Mouse (Mus musculus): Measurements from ENCODE around the gene Mcrip1. TPM values are rescaled to one million over a fixed set of nuclear protein-coding genes. Genes with fewer than 3 reads are reported as not detected.

The Mcrip1 gene
- polyA plus RNA-seq, 1 experiment from 2014 or later, result 191 TPM

GRCm38 (mm10) chr11:120577211-120578023 is 27.9 kb upstream of the Mcrip1 start:
- DNase-seq (ENCODE audit: low spot score) (no peak), ATAC-seq (replicated peaks; ENCODE audit: low FRiP score, low TSS enrichment, low read depth) (no peak)
- H3K9ac ChIP-seq (ENCODE audit: low read length), result no peak overlapping the region
- 0 out of 2 replicates have a peak overlapping the region, but pooled peaks have one; percentile 10 for H3K27ac ChIP-seq (ENCODE audit: low read depth)
- H3K4me1 ChIP-seq (replicated peaks; ENCODE audit: control insufficient read depth, insufficient read depth, low read length), result peaks cover 25% of the 10 kb centered on the region
- H3K36me3 ChIP-seq (ENCODE audit: control insufficient read depth, insufficient read depth, low read length), result peaks cover 35% of the 10 kb centered on the region
- no peak overlapping the region for H3K4me3 ChIP-seq (ENCODE audit: low read depth, low read length)
- 85% methylated on average over 7 of the region's 7 CpGs for WGBS
- no peak overlapping the region for H3K4me2 ChIP-seq (ENCODE audit: low read length)
- H3K9me3 ChIP-seq (ENCODE audit: control insufficient read depth, low read length), result no peaks in the 10 kb centered on the region
- H3K27me3 ChIP-seq (replicated peaks; ENCODE audit: control insufficient read depth, insufficient read depth, low read length), result no peaks in the 10 kb centered on the region

- no peak overlapping the region for H3K27ac ChIP-seq (ENCODE audit: low read depth)
- H3K4me3 ChIP-seq (ENCODE audit: low read depth, low read length), result no peak overlapping the region
- H3K36me3 ChIP-seq (ENCODE audit: control insufficient read depth, insufficient read depth, low read length), result peaks cover 36% of the 10 kb centered on the region
- ATAC-seq (replicated peaks; ENCODE audit: low FRiP score, low TSS enrichment, low read depth) (no peak), DNase-seq (ENCODE audit: low spot score) (no peak)
- WGBS, result 76% methylated on average over 3 of the region's 3 CpGs
- no peaks in the 10 kb centered on the region for H3K27me3 ChIP-seq (replicated peaks; ENCODE audit: control insufficient read depth, insufficient read depth, low read length)
- H3K4me2 ChIP-seq (ENCODE audit: low read length), result no peak overlapping the region
- no peak overlapping the region for H3K9ac ChIP-seq (ENCODE audit: low read length)
- H3K4me1 ChIP-seq (replicated peaks; ENCODE audit: control insufficient read depth, insufficient read depth, low read length), result peaks cover 22% of the 10 kb centered on the region
- no peaks in the 10 kb centered on the region for H3K9me3 ChIP-seq (ENCODE audit: control insufficient read depth, low read length)
Measured at GRCm38 (mm10) chr11:120576365-120576981, 26.9 kb upstream of the Mcrip1 start.

GRCm38 (mm10) chr11:120575940-120576339 is 26.4 kb upstream of the Mcrip1 start:
- Histone ChIP-seq H3K9me3 (ENCODE audit: control insufficient read depth, low read length) (no peaks in the 10 kb centered on the region), H3K27me3 (replicated peaks; ENCODE audit: control insufficient read depth, insufficient read depth, low read length) (no peaks in the 10 kb centered on the region), H3K4me1 (replicated peaks; ENCODE audit: control insufficient read depth, insufficient read depth, low read length) (peaks cover 27% of the 10 kb centered on the region), H3K9ac (ENCODE audit: low read length) (no peak overlapping the region), H3K4me3 (ENCODE audit: low read depth, low read length) (no peak overlapping the region), H3K36me3 (ENCODE audit: control insufficient read depth, insufficient read depth, low read length) (peaks cover 41% of the 10 kb centered on the region), H3K27ac (ENCODE audit: low read depth) (no peak overlapping the region), H3K4me2 (ENCODE audit: low read length) (no peak overlapping the region)
- ATAC-seq (replicated peaks; ENCODE audit: low FRiP score, low TSS enrichment, low read depth), result no peak
- no peak for DNase-seq (ENCODE audit: low spot score)

- H3K36me3 ChIP-seq (ENCODE audit: control insufficient read depth, insufficient read depth, low read length), result peaks cover 49% of the 10 kb centered on the region
- H3K4me2 ChIP-seq (ENCODE audit: low read length), result no peak overlapping the region
- H3K9ac ChIP-seq (ENCODE audit: low read length), result no peak overlapping the region
- H3K4me3 ChIP-seq (ENCODE audit: low read depth, low read length), result no peak overlapping the region
- H3K27ac ChIP-seq (ENCODE audit: low read depth), result no peak overlapping the region
- no peaks in the 10 kb centered on the region for H3K9me3 ChIP-seq (ENCODE audit: control insufficient read depth, low read length)
- 85% methylated on average over 2 of the region's 2 CpGs for WGBS
- ATAC-seq (replicated peaks; ENCODE audit: low FRiP score, low TSS enrichment, low read depth) (no peak), DNase-seq (ENCODE audit: low spot score) (no peak)
- H3K27me3 ChIP-seq (replicated peaks; ENCODE audit: control insufficient read depth, insufficient read depth, low read length), result no peaks in the 10 kb centered on the region
- peaks cover 24% of the 10 kb centered on the region for H3K4me1 ChIP-seq (replicated peaks; ENCODE audit: control insufficient read depth, insufficient read depth, low read length)
Measured at GRCm38 (mm10) chr11:120575046-120575445, 25.5 kb upstream of the Mcrip1 start.

GRCm38 (mm10) chr11:120574278-120574600 is 24.7 kb upstream of the Mcrip1 start:
- Histone ChIP-seq H3K27ac (ENCODE audit: low read depth) (peak overlapping the region; percentile 95; the same call in 1 of the 2 replicates), H3K4me1 (replicated peaks; ENCODE audit: control insufficient read depth, insufficient read depth, low read length) (peaks cover 16% of the 10 kb centered on the region), H3K4me2 (ENCODE audit: low read length) (peak overlapping the region; percentile 85), H3K27me3 (replicated peaks; ENCODE audit: control insufficient read depth, insufficient read depth, low read length) (no peaks in the 10 kb centered on the region), H3K4me3 (ENCODE audit: low read depth, low read length) (peak overlapping the region; percentile 98), H3K9ac (ENCODE audit: low read length) (peak overlapping the region; percentile 94), H3K36me3 (ENCODE audit: control insufficient read depth, insufficient read depth, low read length) (peaks cover 45% of the 10 kb centered on the region), H3K9me3 (ENCODE audit: control insufficient read depth, low read length) (no peaks in the 10 kb centered on the region)
- no peak for DNase-seq (ENCODE audit: low spot score)
- 44% methylated on average over 5 of the region's 5 CpGs for WGBS
- no peak for ATAC-seq (replicated peaks; ENCODE audit: low FRiP score, low TSS enrichment, low read depth)

GRCm38 (mm10) chr11:120573585-120574277 is 24.2 kb upstream of the Mcrip1 start:
- H3K4me3 ChIP-seq (ENCODE audit: low read depth, low read length), result peak overlapping the region; percentile 98
- peak overlapping the region; percentile 95 for H3K27ac ChIP-seq (ENCODE audit: low read depth)
- peak overlapping the region; percentile 85 for H3K4me2 ChIP-seq (ENCODE audit: low read length)
- H3K9ac ChIP-seq (ENCODE audit: low read length), result peak overlapping the region; percentile 94
- DNase-seq (ENCODE audit: low spot score) (no peak), ATAC-seq (replicated peaks; ENCODE audit: low FRiP score, low TSS enrichment, low read depth) (no peak)
- H3K9me3 ChIP-seq (ENCODE audit: control insufficient read depth, low read length), result no peaks in the 10 kb centered on the region
- peaks cover 42% of the 10 kb centered on the region for H3K36me3 ChIP-seq (ENCODE audit: control insufficient read depth, insufficient read depth, low read length)
- no peaks in the 10 kb centered on the region for H3K27me3 ChIP-seq (replicated peaks; ENCODE audit: control insufficient read depth, insufficient read depth, low read length)
- H3K4me1 ChIP-seq (replicated peaks; ENCODE audit: control insufficient read depth, insufficient read depth, low read length), result peaks cover 15% of the 10 kb centered on the region
- WGBS, result under 1% methylated on average over 23 of the region's 23 CpGs

- ATAC-seq (replicated peaks; ENCODE audit: low FRiP score, low TSS enrichment, low read depth), result peak; percentile 96
- Histone ChIP-seq H3K9ac (ENCODE audit: low read length) (peak within 1 kb of the TSS; percentile 94), H3K9me3 (ENCODE audit: control insufficient read depth, low read length) (no peaks in the 10 kb centered on the region), H3K4me2 (ENCODE audit: low read length) (peak within 1 kb of the TSS; percentile 85), H3K4me1 (replicated peaks; ENCODE audit: control insufficient read depth, insufficient read depth, low read length) (peaks cover 15% of the 10 kb centered on the region), H3K27ac (ENCODE audit: low read depth) (peak within 1 kb of the TSS; percentile 95), H3K36me3 (ENCODE audit: control insufficient read depth, insufficient read depth, low read length) (peaks cover 42% of the 10 kb centered on the region), H3K27me3 (replicated peaks; ENCODE audit: control insufficient read depth, insufficient read depth, low read length) (no peaks in the 10 kb centered on the region), H3K4me3 (ENCODE audit: low read depth, low read length) (peak within 1 kb of the TSS; percentile 98)
- DNase-seq (ENCODE audit: low spot score), result peak; percentile 99
- WGBS, result under 1% methylated on average over 94 of the region's 94 CpGs
Measured at GRCm38 (mm10) chr11:120572752-120573584, 23.4 kb upstream of the Mcrip1 start, which contains the start of gene P4hb. Gene P4hb, minus strand, starts transcription at chr11:120573253.

- peak overlapping the region; percentile 81 for H3K4me2 ChIP-seq (ENCODE audit: low read length)
- H3K36me3 ChIP-seq (ENCODE audit: control insufficient read depth, insufficient read depth, low read length), result peaks cover 42% of the 10 kb centered on the region
- DNase-seq (ENCODE audit: low spot score) (no peak), ATAC-seq (replicated peaks; ENCODE audit: low FRiP score, low TSS enrichment, low read depth) (peak; percentile 38)
- peak overlapping the region; percentile 94 for H3K9ac ChIP-seq (ENCODE audit: low read length)
- H3K4me3 ChIP-seq (ENCODE audit: low read depth, low read length), result peak overlapping the region; percentile 98
- H3K27me3 ChIP-seq (replicated peaks; ENCODE audit: control insufficient read depth, insufficient read depth, low read length), result no peaks in the 10 kb centered on the region
- H3K27ac ChIP-seq (ENCODE audit: low read depth), result peak overlapping the region; percentile 95
- no peaks in the 10 kb centered on the region for H3K9me3 ChIP-seq (ENCODE audit: control insufficient read depth, low read length)
- H3K4me1 ChIP-seq (replicated peaks; ENCODE audit: control insufficient read depth, insufficient read depth, low read length), result peaks cover 15% of the 10 kb centered on the region
- WGBS, result 0% methylated on average over 23 of the region's 24 CpGs
Measured at GRCm38 (mm10) chr11:120572417-120572751, 22.9 kb upstream of the Mcrip1 start.
